Mouse (Mus musculus): ENCODE data around the gene Fnip1.

Fnip1 gene

DNA sequence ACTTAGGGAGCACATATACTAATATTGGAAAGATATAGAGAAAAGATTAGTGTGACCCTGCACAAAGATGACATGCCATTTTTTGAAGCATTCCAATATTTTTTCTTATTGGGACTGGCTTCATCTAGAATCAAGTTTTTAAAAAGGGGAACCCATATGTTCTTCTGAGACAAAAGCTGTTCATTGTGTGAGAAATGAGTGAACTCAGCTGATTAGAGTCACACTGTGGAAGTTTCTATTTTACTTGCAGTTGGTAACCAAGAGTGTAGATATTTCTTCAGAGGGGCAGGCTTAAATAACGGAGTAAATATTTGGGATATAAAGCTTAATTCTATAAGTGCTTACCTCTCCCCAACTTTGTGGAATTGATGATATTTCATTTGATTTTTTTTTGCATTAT, 20.2 kb downstream of the Fnip1 start:
- DNase-seq (ENCODE audit: low read depth, low spot score), result no peak

DNA sequence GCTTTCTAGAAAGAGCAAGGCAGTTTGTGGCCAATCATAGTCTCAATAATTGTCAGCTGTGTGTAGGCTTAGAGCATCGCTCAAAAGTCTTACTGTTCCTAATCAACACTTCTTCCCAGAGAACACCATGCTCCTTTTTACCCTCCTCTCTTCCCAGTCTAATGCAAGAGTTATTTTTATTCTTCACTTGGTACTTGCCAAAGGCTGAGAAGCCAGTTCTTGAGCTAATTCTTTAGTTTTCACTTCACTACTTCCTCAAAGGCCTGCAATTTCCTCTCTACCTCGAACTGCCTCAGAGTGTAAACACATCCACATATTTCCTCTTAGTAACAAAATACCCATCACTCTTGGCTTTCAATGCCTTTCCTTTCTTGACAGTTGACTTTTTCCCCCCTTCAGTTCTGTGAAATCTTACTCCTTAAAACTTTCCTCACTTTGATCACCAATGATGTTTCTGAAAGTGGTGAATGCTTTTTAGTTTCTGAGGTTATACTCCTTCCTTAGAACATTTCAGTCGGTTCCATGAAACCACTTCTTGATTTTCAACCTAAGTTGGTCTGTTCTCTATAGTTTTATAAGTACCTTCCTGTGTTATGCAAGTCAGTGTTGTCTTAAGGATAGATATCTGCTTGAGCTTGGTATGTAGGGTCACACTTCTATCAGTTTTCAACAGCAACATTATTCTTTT, 26.7 kb downstream of the Fnip1 start:
- DNase-seq (ENCODE audit: low read depth, low spot score), result no peak

DNA sequence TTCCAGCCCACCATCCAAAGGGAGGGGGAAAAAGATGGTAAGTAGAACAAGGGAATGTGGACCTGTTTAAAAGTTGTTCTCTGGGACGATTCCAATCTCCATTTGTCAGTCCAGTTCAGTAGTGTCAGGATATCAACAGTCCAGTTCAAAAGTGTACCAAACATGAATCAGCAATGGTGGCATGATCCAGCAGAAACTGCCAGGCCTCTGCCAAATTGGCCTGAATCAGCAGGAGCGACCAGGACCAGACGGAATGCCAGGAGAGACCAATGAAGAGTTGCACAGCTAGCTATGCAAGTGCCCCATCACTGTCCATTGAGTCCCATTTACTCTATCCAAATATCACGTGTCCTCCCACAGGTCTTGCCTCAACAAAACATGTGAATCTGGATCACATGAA, 34.2 kb downstream of the Fnip1 start:
- no peak for DNase-seq (ENCODE audit: low read depth, low spot score)

DNA sequence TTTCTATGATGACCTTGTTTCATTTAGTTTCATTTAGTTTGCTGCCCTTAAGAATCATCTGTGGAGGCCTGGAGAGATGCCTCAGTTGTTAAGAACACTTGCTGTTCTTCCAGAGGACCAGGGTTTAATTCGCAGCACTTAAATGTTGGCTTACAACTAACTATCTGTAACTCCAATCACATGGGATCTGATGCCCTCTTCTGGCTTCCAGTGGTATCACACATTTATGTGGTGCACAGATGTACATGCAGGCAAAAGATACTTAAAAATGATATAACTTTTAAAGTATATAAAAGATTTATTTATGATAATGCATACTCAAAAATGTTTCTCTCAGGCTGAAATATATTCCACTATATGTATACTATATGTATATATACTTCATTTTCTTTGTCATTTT, 40.4 kb downstream of the Fnip1 start:
- no peak for DNase-seq (ENCODE audit: low read depth, low spot score)

DNA sequence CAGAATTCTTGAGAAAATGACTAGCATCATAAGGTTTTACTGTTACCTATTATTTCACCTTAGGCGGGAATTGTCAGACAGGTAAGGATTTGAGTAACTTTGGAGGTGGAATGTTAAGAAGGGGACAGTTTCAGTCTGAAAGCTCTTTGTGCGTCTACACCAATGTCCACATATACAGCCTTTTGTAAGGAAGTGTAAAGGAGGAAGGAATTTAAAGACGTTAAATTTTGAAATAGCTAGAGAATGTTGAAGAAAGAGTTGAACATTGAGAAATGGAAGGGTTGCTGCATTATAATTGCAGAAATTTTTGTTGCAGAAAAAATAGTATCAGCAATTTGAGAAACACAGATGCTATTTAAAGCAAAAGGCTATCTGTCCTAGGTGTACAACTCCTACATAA, 48.0 kb downstream of the Fnip1 start:
- no peak for DNase-seq (ENCODE audit: low read depth, low spot score)

DNA sequence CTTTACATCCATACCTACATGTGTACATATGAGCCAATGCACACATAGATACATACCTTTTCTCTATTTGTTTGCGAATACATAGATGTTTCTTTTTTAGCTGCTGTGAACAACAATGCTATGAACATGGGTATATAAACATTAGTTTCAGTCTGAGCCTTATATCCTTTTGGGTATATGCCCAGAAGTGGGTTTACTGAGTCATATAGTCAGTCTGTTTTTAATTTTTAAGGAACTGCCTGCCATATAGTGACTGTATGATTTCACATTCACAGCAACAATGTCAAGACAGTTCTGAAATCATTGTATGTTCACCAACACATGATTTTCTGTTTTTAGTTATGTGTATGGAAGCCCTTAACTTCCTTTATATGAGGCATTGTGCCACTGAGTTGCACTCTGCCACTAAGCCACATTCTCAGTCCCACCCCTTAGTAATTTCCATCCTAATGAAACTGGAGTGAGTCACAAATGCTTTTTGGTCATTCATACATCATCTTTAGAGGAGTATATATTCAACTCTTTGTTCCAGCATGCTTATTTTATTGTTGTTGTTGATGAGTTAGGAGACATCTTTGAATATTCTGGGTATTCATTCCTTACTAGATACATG, 54.1 kb downstream of the Fnip1 start:
- DNase-seq (ENCODE audit: low read depth, low spot score), result no peak

DNA sequence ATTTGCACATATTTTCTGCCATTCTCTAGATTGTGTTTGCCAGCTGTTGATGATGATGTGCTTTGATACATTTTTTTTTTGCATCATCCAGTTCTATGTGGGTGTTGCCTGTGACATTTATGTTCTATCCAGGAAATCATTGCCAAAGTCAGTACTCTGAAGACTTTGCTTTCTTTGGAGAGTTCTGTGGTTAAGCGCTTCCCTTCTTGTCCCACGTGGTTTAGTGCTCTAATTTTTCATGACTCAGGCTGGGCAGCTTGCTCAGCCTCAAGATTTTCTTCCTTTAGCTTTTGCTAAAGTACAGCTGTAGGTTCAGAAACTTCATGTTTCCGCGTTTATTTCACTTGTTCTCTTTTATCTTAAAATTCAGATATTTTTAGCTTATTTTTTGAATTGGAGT, 54.6 kb downstream of the Fnip1 start:
- no peak for DNase-seq (ENCODE audit: low read depth, low spot score)

DNA sequence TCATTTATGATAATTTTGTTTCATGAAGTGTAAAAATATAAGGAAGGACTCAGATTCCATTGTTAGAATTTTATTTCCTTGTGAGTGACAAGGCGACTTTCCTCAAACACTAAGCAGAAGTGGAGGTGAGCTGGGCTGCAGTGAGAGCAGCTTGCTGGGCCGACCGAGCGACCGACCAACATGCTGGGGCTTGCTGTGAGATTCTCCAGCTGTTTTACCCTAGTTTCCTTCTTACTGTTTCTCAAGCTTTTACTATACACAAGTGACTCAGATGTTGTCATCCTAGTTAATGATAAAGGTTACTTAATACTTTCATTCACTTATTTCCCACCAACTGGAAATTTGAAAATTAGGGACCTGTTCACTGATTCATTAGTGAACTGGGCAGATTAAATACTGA, 61.8 kb downstream of the Fnip1 start:
- DNase-seq (ENCODE audit: low read depth, low spot score), result no peak

DNA sequence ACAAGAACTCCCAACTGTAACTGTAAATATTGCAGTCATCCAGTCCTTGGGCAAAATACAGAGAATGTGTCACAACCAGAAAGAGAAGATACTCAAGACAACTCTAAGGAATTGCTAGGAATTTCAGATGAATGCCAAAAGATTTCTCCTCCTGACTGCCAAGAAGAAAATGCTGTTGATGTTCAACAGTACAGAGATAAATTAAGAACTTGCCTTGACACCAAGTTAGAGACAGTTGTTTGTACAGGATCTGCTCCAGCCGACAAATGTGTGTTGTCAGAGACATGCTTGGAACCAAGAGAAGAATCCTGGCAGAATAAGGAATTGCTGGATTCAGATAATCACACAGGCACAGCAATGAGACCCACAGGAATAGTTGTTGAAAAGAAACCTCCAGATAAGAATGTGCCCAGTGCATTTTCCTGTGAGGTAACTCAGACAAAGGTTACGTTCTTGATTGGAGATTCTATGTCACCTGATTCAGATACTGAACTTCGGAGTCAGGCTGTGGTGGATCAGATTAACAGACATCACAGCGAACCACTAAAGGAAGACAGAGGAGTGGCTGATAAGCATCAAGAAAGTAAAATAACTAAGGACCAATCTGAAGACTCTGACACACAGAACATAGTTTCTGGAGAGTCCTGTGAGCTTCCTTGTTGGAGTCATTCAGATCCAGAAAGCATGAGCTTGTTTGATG, 64.7 kb downstream of the Fnip1 start:
- DNase-seq (ENCODE audit: low read depth, low spot score), result no peak

DNA sequence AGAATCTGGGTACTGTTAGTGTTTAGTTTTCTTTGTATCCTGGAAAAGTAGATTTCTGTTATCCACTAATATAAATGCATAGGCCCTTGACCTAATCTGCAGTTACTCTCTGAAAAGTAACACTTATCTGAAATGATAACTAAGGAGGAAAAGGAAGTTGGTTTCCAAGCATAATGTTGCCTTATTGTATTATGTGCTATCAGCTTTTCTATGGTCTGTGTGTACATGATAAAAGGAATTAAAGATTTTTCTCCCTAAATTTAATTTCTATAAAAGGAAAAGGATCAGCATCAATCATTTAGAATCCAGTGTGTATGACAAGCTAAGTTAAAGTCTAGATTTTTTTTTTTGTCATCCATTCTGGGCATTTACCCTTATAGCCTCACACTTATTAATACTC, 75.6 kb downstream of the Fnip1 start:
- DNase-seq (ENCODE audit: low read depth, low spot score), result no peak

DNA sequence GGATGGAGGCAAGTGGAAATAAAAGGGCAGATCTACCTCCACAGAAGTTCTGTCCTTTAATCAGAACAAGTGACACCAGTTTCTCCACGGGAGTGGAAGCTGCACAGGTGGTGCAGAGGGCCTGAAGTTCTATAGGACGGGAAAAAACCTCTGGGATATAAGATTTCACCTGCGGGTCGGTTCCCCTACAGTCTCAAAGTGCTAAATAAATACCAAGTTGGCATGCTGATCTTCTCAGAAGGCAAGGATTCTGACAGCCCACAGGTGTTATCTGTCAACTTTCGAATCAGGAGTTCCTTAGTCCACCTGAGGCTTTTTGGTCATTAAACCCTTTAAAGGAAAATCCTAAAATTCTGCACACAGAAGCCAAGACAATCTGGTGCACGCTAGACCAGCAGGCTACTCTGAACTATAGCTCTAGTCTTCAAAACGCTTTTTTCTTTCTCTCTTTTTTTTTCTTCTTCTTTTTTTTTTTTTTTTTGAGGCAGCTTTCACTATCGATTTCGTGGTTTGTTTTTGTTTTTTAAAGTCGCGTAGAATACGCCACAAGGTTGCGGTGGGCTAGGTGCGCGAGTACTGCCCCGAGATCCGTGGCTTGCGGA, 84.0 kb downstream of the Fnip1 start:
- no peak for DNase-seq (ENCODE audit: low read depth, low spot score)

DNA sequence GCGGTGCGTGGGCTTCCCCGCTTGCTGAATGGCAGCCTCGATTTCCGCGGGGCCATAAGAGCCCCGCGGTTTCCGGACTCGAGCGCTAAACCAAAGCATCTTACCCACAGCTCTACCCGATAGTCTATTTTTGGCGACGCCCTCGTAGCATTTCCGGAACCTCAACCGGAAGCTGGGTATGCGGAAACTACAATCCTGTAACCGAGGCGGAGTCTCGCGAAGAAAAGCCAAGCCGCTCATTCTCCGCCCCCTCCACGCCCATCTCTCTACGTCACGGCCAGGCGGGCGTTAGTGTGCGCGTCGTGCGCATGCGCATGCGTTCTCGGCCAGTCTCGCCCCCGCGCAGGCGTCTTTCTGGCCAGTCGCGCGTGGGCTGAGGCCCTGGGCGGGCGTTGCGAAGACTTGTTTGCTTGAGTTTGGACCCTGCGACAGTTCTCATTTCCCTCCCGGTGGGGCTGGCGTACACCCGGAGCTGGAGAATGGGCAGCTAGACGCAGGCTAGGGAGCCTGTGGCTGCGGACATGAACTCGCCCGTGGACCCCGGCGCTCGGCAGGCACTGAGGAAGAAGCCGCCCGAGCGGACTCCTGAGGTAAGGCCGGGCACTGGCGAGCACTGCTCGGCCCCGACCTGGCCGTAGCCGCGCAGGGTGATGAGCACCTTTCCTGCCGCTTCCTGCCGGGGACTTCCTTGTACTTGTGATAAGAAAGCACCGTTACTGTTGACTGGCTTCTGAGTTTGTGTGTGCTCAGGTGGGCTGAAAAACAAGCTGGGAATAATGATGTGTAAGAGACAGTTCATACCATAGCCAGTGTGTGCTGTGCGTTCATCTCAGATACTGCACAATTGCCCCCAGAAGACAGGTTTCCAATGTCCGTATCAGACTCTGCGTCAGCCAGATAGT, 84.8 kb downstream of the Fnip1 start, which contains the start of gene Rapgef6:
TSS of gene Rapgef6 (plus strand) at position 319 of the 902 bp plus-strand sequence.
- peak; percentile 99 for DNase-seq (ENCODE audit: low read depth, low spot score)

DNA sequence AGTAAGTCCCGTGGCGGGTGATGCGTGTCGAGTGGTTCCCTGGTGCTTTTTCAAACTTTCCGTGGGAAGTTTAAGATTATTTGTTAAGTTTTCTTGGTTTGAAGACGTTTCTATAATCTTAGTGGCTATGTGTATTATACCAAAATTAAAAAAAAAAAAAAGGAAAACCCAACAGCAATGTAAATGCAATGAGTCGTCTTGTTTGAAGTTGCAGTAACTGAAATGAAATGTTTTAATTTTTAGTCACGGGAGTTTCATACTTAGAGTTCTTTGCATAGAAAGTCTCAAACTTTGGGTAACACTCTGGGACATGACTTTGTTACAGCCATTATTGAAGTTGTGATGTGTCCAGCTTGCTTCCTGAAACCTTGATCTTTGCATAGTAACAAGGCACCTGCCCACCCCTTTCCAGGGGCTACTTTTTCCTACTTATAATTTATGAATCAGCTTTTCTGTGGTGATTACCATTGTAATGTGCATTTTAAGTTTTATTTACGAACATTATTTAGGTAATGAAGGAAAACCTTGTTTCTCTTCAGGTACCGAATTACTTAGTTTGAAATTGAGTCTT, 85.5 kb downstream of the Fnip1 start:
- no peak for DNase-seq (ENCODE audit: low read depth, low spot score)

DNA sequence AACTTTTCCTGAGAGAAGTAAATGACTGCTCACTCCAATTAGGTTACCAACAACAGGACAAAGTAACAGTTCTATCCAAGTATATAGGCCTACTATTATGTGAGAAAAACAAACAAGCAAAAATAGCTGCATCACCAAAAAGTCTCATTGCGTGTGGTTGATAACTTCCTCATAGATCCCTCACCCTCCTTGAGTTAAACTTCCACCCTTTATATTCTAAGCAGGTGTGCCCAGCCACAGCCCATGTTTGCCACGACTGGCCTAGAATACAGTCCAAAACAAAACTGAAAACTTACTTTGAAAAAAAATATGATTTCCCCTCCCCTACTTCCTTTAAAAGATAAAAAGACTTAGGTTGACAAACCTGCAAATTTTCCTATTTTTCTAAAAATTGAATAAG, 90.0 kb downstream of the Fnip1 start:
- no peak for DNase-seq (ENCODE audit: low read depth, low spot score)

DNA sequence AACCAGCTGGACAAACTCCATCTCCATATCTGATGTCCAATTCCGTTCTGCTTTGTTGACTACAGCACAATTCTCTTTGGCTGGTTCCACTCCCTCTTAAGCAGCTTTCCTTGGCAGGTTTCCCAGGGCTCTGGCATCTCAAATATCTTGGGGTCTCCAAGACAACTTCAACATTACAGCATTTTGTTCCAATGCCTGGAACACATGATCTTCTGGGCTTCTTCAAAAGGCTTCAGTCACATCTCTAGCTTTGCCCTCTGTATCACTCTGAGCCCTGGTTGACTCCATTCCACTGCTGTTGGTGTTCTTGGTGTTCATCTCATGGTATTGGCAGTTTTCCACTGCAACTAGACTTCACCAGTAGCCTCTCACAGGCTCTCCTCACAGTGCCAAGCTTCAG, 92.4 kb downstream of the Fnip1 start:
- DNase-seq (ENCODE audit: low read depth, low spot score), result no peak

DNA sequence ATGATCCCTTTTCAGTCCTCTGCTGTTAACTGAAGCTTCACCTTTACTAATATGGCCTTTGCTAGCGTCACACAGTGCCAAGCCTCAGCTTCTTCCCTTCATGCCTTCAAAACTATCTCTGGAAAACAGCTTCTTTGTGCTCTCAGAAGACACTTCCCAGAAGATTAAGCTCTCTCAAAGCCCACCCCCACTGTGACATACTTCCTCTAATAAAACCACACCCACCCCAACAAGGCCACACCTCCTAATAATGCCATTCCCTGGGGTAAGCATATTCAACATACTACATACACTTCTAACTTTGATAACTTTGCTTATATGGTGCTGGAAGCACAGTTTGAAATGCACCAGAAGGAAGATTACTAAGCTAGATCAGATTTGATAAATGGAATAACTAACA, 92.9 kb downstream of the Fnip1 start:
- no peak for DNase-seq (ENCODE audit: low read depth, low spot score)

DNA sequence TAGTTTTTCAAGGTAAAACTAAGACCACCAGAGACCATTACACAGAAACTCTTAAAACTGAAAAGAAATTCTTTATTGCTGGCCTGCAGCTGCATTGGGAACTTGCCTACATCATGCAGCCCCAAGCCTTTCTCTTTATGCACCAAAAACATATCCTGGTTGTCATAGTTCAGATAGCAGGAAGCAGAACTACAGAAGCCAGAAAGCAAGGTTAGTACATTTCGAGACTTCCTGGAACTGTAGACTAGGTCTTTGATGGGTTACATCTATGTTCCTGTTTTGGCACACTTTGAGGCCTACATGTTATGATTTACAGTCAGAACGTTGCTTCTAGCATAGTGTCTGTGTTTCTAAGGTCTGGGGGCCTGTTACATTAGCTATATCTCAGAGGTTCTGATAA, 95.8 kb downstream of the Fnip1 start:
- DNase-seq (ENCODE audit: low read depth, low spot score), result no peak

DNA sequence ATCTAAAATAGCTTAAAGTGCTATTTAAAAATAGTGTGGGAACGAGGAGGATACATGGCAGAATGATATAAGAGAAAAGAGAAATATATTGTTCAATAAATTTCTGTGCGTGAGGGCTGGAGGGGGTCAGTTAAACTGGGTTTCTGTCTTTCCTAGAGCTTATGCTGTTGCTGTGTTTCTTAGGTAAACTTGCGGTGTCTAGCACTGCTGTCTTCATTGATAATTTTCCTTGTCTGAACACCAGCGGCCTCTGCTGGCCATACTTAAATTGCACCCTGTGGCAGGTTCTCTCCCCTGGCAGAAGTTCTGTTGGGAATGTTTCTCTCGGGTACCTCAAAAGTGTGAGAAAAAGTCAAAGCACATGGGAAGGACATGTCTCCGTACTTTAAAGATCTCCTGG, 96.9 kb downstream of the Fnip1 start:
- DNase-seq (ENCODE audit: low read depth, low spot score), result peak; percentile 22

DNA sequence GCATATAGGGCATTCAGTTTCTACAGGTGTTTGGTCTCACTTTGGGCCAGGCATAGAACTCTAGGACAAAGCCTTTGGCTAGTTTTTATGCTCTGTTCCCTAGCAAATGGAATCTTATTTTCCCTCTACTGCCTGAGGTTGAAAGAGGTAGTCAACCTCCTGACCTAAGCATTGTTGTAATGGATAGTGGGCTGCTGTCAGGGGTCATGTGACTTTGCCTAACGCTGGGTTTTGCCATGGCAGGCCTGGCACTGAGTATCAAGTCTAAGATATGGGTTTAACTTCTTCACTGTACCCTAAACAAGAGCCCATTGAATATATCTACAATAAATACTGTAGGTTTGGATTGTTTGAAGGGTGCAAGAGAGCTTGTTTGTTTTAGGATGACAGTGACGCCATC, 101.0 kb downstream of the Fnip1 start:
- no peak for DNase-seq (ENCODE audit: low read depth, low spot score)

DNA sequence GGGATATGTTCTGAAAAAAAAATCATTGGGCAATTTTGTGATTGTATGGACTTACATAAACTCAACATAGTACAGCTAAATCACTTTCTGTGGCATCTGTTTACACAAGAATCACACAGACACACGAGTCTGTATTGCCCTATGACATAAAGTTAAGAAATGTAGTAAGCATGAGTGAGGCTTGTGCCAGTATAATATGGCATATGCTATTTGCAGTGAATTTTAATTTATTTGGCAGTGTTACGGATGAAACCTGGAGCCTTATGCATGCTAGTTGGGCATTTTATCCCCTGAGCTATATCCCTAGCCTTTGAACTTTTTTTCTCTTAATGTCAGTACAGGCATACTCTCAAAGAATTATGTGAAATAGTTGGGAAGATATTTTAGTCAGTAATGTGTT, 101.5 kb downstream of the Fnip1 start:
- no peak for DNase-seq (ENCODE audit: low read depth, low spot score)

DNA sequence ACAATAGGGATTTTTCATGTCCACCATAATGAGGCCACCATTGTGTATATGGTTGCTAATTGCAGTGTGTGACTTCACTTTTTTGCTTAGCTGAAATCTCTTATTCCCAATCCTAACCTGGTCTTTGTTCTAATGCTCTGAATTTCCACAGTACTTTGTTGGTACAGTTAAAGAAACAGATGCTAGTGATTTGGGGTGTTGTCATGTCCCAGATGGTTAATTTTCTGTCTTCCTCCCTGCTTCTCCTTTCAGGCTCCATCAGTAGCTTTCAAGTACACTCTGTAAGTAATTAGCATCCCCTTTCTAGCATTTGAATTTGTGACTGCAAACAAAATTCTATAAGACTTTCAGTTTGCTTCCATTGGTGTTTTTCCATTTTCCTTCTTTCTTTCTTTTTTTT, 102.3 kb downstream of the Fnip1 start:
- no peak for DNase-seq (ENCODE audit: low read depth, low spot score)

All from embryo, embryonic 11.5 days (tissue).